Mouse (Mus musculus) G1E (cell line): ENCODE measurements around the gene Neil1.

ENCODE experiments used
- CTCF ChIP-seq: IDR thresholded peaks from 2 replicates; pipeline ENCODE4 v1.5.1; 2012; ENCODE audit warnings: low read depth, low read length, inconsistent platforms, mixed read lengths
- GATA1 ChIP-seq: IDR thresholded peaks from 2 replicates; pipeline ENCODE4 v1.6.1; 2012; ENCODE audit warnings: borderline replicate concordance, low read length, inconsistent platforms, mixed read lengths
- GATA2 ChIP-seq: IDR thresholded peaks from 2 replicates; pipeline ENCODE4 v1.6.1; 2012; ENCODE audit warnings: low read depth, low read length, inconsistent platforms, borderline replicate concordance
- TAL1 ChIP-seq: conservative IDR thresholded peaks from 2 replicates; pipeline ENCODE4 v1.6.1; 2012; ENCODE audit warnings: low read depth, low read length, inconsistent platforms, mixed read lengths

DNA sequence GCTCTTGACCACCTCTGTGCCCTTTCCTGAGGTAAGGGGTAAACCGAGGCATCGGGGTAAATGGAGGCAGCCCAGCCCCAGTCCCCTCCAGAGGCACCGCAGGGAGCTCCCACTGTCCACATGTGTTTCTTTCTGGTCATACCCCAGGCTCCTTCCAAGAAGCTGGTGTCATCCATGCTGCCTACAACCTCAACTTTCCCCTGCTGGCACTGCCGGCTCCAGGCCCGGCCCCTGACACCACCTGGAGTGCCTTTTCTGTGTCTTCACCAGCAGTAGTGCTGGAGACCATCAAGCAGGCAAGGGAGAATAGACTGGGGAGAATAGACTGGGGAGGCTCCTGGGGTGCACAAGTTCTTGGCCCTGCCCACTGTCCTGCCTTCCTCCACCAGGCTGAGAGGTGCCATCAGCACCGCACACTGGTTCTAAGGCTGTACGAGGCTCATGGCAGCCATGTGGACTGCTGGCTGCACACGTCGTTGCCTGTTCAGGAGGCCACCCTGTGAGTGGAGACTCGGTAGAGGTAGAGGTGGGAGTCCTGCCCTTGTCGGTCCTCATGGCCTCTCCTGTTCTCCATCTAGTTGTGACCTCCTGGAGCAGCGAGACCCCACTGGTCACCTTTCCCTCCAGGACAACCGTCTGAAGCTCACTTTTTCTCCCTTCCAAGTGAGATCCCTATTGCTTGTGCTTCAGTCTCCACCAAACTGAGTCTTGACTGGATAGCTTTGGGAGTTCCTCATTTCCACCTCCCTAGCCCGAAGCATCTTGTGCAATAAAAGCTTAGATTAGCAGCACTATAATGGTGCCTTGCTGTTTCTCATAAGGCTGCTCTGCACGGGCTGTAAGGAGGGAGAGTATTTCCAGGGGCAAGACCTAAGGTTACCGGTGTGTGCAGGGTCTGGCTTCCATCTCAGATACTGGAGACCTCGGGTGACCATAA lies 6.4 kb downstream of the Neil1 start:
- TF ChIP-seq CTCF (no peak), GATA1 (no peak), TAL1 (no peak), GATA2 (no peak)
